Mouse (Mus musculus) liver, embryonic 14.5 days (tissue): ENCODE results near the gene Esrra.

ENCODE experiments used
- CTCF ChIP-seq: IDR thresholded peaks from 2 replicates; pipeline ENCODE4 v1.5.1; 2016; ENCODE audit warnings: antibody characterized with exemption, low read depth, control low read depth
- EP300 ChIP-seq: IDR thresholded peaks from 2 replicates; pipeline ENCODE4 v1.6.1; 2016; ENCODE audit warnings: antibody characterized with exemption, low read depth

GRCm38 (mm10) chr19:6951994-6952711 is 30.5 kb upstream of the Esrra start:
- TF ChIP-seq CTCF (no peak), EP300 (no peak)
